Mouse (Mus musculus) cerebellum, adult (tissue): ENCODE measurements around the gene Shld2.
A peak's percentile ranks its signal among the peaks of the same experiment; 100 is the strongest.
"Not testable (repeated sequence)": the region's sequence is repeated elsewhere in the genome, so short reads cannot be mapped to it uniquely, and the experiment has no call there.

Source experiments
- ATAC-seq: cut with Nextera tagmentation; 2 replicates; pipeline ENCODE4 v1.9.2; 2017; ENCODE audit warnings: mild to moderate bottlenecking, moderate library complexity, mixed read lengths; ENCODE audit not compliant: insufficient number of reproducible peaks, low FRiP score, low TSS enrichment

The Shld2 gene

DNA sequence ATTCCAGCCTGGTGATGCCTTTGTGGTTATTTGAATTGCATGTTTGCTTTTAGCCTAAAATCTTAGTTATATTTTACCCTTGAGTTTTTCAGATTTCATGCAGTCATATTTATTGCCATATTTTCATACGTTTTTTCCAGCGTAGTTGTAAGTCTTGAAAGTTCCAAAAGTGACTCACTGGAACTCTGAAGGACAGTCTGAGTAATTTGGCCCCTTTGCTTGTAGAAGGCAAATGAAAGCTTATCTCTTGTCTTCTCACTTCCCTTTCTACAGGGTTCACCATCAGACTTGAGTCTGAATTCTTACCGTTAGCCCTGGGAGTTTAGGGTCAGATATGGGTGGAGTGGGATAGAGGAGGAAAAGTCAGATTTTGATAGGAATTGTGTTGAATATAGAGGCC lies 16.3 kb upstream of the Shld2 start:
- no peak for ATAC-seq

- ATAC-seq, result no peak
Observed at GRCm38 (mm10) chr14:34323576-34324085, 13.3 kb upstream of the Shld2 start.

DNA sequence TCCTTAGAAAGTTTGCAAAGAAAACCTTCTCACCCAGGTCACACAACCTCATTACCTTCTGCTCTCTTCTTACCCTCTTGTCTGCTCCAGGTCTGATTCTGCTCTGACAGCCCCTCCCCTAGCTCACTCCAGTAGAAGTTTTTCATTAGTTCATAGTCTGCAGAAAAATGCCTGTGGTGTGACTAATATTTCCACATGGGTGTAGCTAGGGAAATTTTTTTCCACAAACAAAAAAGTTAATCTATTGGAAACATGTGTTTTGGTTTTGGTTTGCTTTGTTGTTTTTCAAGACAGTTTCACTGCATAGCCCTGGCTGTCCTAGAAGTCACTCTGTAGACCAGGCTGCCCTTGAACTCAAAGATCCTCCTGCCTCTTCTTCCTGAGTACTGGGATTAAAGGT lies 7.8 kb upstream of the Shld2 start:
- ATAC-seq, result no peak

GRCm38 (mm10) chr14:34317431-34317830 lies 7.1 kb upstream of the Shld2 start:
- no peak for ATAC-seq

DNA sequence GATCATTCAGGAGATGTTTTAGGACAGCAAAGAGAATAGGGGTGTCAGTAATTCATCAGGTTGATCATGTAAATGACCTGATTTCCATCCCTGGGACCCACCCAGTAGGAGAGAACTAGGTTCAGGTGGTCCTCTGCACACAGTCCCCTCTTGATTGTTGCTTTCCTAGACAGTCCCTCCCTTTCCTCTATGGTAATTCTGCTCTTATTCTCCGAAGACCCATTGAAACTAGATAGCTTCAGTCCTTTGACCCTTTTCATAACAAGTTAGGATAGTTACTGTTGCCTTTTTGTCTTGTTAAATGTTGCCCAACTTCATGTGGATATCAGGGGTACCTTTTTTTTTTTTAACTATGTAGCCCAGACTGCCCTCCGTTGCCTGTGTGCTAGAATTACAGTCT lies 6.1 kb upstream of the Shld2 start:
- ATAC-seq, result no peak

DNA sequence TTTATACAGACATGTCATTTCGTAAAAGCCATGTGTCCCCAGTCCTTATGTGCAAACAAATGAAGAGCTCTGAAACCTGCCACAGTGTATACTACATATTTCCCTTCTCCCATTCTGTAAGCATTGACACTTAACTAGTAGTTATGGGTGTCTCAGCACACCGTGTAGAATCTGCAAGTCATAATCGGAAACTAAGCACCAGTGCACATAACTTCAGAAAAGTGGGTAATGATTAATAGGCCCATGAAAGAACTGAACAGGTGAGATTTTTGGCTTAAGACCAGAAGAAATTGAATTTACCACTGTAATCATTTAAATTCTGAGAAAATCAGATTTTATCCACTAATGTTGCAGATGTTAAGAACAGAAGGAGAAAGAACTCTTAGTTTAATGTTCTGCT lies 4.5 kb upstream of the Shld2 start:
- no peak for ATAC-seq

DNA sequence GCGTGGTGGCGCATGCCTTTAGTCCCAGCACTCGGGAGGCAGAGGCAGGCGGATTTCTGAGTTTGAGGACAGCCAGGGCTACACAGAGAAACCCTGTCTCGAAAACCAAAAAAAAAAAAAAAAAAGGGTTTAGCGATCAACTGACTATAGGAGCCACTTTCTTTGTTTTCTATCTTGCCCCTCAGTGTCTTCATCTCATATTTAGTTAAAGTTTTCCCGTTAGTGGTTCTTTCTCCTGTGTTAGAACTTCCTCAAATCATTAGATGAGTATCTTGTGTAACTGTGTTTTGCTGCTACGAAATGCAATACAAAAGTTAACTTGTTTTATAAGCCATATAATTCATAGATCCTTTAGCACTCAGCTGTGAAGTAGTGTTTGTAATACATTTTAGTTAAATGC lies 4.1 kb upstream of the Shld2 start:
- not testable (repeated sequence) for ATAC-seq

DNA sequence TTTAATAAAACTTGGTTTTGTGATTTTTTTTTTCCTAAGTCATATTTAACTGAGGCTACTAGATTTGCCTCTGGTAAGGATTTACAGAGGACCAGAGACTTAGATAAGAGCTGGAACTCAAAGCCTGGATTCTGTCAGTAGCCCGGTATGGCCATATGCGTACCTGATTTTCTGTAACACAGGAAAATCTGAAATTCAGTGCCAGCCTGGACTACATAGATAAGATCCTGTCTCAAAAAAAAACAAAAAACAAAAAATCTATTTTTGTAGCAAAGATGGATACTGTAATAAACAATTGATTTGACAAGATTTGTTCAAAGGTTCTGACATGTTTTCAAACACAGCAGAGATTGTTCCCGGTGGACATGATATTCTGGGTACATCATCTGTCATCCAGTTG lies 3.3 kb upstream of the Shld2 start:
- ATAC-seq, result no peak

GRCm38 (mm10) chr14:34312339-34313048 lies 2.2 kb upstream of the Shld2 start:
- no peak for ATAC-seq

DNA sequence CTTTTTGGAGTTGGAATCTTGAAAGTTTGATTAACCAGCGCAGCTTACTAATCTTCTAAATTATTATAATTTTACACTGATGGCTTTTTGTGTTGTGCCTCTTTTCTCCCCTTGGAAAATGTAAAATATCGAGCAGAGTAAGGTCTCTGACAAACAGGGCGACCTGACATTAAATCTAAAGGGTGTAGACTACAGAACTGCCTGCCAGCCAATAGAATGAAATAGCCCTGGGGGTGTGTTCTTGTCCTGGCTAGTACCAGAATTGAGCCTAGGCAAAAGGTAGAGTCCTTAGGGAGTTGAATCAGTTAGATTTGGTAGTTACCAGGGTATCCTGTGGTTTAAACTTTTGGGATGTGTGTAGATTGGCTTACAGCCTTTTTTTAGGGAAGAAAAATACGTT lies 1.4 kb upstream of the Shld2 start:
- no peak for ATAC-seq

DNA sequence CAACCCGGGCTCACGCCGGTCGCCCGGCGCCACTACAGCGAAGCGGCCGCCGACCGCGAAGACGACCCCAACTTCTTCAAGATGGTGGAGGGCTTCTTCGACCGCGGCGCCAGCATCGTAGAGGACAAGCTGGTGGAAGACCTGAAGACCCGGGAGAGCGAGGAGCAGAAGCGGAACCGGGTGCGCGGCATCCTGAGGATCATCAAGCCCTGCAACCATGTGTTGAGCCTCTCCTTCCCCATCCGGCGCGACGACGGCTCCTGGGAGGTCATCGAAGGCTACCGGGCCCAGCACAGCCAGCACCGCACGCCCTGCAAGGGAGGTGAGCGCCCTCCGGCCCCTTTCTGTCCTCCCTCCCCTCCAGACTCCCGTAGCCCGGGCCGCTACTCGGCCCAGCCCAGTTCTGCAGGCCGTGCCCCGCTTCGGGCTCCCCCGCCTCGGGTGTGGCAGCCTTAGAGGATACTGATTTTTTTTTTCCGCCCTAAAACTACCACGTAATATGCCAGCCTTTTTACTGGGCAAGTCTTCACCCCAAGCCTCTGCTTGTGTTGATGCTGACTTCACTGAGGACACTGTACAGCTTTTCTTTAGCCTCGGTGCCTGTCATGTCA lies 833 bp upstream of the Shld2 start:
- peak; percentile 33 for ATAC-seq

GRCm38 (mm10) chr14:34309907-34310233 lies 423 bp downstream of the Shld2 start:
- ATAC-seq, result peak; percentile 11; the same call in 1 of the 2 replicates

DNA sequence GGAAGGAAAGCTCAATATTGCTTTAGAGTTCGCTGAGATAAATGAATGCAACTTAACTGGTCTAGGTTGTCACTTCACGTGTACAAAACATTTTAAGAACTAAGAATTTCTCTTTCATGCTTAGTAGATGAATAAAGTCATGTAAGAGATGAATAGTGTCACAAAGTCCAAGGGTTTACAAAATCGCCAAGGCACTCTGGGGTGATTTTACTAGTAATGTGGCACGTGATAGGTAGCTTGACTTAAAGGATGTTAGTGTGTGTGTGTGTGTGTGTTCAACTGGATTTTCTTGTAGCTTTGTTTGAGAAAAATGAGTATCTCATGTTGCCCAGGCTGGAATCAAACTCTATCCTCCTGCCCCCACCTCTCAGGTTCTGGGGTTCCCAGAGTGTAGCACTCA lies 1.0 kb downstream of the Shld2 start:
- ATAC-seq, result no peak

GRCm38 (mm10) chr14:34303265-34303680 lies 7.0 kb downstream of the Shld2 start:
- ATAC-seq, result no peak

GRCm38 (mm10) chr14:34302681-34303242 lies 7.5 kb downstream of the Shld2 start:
- no peak for ATAC-seq

- no peak for ATAC-seq
Observed at GRCm38 (mm10) chr14:34298871-34299700, 11.2 kb downstream of the Shld2 start.

GRCm38 (mm10) chr14:34297634-34298033 lies 12.7 kb downstream of the Shld2 start:
- no peak for ATAC-seq

DNA sequence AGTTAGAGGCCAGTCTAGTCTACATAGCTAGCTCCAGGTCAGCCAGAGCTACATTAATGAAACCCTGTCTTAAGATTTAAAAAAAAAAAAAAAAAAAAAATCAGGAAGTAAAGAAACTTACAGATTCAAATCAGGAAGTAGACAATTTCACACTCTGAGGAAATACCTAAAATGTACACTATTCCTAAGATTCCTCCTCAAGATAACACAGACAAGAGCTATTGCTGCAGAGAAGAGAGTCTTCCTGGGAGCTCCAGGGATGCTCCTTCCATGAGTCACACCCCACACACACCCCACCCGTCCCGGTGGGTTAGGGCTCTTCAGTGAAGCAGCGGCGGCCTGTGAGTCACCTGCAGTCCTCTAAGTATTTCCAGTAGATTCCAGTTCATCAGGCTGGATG lies 13.3 kb downstream of the Shld2 start:
- ATAC-seq, result no peak

DNA sequence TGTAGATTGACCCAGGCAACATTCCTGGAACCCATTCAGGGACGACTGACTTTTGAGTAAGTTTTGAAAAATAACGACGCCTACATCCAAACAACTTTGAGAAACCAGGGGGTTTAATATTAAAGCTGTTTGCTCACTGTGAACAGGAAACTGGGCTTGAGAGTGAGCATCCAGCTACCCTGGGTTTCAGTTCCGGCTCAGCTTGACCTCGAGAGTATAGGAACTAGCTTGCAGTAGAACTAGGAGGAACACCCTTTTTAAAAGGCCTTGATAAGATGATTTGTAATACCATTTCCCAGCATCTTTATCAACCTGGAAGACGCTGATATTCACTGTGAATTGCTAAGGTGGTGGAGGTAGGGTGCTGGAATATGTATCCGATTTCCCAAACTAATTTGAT lies 13.9 kb downstream of the Shld2 start:
- ATAC-seq, result no peak

DNA sequence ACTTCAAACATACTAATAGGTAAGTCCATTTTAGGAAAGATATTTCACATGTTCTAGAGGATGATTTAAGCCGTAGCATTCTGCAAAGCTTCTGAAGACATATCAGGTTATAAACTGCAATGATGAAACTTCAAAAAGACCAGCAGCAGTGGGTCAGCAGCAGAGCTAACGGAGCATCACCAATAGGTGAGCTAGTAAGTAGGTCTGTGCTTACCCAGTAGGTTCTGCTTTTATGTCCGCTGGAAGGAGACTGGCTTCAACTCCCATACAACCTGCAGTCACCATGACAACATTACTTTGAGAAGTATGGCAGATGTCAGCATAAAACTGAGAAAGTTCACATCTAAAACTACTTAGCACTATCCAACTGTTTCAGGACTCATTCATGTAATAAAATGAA lies 16.7 kb downstream of the Shld2 start:
- ATAC-seq, result no peak

DNA sequence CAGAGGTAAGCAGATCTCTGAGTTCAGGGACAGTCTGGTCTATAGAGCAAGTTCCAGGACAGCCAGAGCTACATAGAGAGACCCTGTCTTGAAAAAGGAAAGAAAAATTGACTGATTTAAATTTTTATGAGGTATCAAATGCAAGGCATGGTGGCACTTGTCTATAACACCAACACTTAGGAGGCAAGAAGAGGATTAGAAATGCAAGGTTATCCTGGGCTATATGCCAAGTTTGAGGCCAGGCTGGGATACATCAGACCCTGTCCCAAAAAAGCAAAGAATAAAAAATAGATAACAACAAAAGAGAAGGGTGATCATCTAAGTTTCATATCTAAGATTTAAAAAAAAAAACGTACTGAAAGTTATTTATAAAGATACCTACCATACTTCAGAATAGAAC lies 20.1 kb downstream of the Shld2 start:
- ATAC-seq, result no peak
